Mouse (Mus musculus) hematopoietic stem cell, adult 5-6 weeks (primary cell): ENCODE measurements around the gene Nol10. TPM values are rescaled to one million over a fixed set of nuclear protein-coding genes. Genes with fewer than 3 reads are reported as not detected.

Experiments used
- ATAC-seq, 2 experiments: fragments of 125-278 bp in 1 of 2; replicated peaks in 1 of 2; 2 replicates each; pipeline ENCODE4 v1.8.0; 2016 to 2017; ENCODE audit warnings: inconsistent platforms in 2 of 2, mild to moderate bottlenecking in 2 of 2, moderate number of reproducible peaks in 2 of 2, low read depth in 1 of 2, moderate TSS enrichment in 1 of 2; ENCODE audit not compliant: low FRiP score in 2 of 2, poor library complexity in 2 of 2, severe bottlenecking in 2 of 2, insufficient read depth in 1 of 2, low TSS enrichment in 1 of 2
- total RNA-seq: library from RNA; stranded (forward); fragments of 172-1452, 232-1000 nt; gene quantifications from 2 replicates; pipeline ENCODE4 v1.2.3, GENCODE M21; 2017

Nol10 gene
- total RNA-seq, 1 experiment from 2014 or later = 13.2 TPM

DNA sequence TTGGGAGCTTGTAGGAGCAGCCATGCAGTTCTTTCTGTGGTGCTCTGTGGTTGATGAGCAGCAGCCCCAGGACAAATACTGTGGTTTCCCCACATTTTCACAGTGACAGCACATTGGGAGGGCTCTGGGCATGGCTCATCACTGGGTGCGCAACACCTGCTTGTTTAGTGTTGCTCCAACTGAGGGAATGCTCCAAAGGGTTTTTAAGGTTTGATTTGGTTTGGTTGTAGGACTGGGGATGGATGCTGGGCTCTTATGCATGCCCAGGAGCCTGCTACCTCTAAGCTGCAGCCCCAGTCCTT, 39.8 kb downstream of the Nol10 start:
- peak; percentile 14 to 50; a peak in 3 of 4 replicates for ATAC-seq

DNA sequence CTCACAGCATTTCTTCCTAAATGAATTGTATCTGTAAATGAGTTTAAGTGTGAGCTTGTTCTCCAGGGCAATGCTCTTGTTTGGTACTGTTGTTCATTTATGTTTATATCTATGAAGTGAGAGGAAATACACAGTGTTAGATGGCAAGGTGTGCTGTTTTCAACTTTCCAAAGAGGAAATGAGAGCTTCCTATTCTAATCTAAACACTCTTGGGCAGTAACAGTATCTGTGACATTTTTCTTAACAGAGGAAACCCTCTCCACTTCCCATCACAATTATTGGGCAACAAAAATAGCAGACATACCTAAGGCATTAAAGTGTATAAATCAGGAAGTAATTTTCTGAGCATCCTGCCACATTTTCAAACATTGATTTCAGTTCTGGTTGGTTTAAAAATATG, 41.8 kb downstream of the Nol10 start:
- ATAC-seq = 0 out of 4 replicates have a peak, but pooled peaks of 1 of the 2 experiments have one; percentile 22

DNA sequence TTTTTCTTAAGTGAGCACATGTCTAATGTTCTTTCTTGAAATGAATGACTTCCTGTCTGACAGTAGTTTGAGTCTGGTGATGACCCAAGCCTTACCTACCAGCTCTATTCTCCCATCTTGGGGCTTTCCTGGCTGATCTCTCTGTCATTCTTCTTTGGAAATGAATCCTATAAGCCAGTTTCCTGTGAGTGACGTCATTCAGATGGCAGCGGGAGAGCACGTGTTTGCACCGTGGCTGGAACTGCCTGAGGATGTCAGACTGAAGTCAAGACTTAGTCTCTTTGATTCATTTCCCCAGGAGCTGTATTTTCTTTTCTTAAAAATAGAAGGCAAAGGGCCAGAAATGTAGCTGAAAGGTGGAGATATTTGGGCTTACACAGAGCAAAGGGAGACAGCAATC, 42.3 kb downstream of the Nol10 start:
- no peak for ATAC-seq

DNA sequence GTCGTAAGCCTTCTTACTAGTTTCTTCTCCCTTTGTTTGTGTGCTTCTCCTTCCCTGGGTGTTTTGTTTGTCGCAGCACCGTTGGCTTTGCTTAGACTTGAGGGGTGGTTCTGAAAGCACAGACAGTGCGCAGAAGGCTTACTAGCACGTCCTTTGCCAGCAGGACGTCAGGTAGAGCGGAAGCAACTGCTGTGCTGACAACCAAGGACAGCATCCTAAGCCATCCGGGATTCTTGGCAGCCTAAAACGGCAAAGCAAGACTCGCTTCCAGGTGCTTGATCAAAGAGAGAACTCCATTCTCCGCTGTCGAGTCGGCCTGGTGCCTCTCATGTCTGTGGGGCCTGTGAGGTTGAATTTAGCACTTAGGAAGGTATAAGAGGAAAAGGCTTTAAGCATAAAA, 44.9 kb downstream of the Nol10 start:
- ATAC-seq = no peak

DNA sequence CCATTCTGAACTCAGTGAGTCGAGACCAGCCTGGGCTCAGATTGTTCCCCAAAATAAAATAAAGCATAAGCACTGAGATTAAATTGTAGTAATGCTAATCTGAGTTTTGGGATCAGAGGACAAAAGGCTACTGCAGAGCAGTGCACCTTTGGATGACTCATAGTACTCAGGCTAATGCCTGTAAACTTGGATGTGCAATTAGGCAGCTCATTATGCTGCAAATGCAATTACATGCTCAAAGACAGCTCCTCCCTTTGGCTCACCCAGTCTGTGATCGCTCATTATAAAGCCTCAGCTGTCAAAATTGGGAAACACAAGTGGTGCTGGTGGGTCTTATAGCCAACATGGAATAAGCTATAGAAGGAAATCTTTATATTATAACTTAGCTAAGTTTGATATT, 48.9 kb downstream of the Nol10 start:
- no peak for ATAC-seq

DNA sequence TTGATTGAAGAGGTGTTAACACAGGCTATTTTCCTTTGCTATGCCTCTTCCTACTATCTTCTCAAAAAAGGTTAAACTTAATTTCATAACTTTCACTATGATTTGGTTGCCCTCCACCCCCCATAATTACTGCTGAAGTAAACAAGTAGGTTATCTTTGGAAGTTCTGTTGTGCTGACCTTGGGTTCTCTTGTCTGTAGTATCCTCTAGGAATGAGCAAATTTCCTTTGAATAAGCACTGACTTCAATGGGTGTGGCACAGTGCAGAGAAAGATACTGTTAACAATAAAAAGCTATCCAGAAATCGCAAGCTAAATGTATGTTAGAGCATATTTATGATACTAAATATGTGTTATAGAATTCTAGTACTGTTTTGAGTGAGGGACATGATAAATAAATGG, 53.2 kb downstream of the Nol10 start:
- no peak for ATAC-seq

DNA sequence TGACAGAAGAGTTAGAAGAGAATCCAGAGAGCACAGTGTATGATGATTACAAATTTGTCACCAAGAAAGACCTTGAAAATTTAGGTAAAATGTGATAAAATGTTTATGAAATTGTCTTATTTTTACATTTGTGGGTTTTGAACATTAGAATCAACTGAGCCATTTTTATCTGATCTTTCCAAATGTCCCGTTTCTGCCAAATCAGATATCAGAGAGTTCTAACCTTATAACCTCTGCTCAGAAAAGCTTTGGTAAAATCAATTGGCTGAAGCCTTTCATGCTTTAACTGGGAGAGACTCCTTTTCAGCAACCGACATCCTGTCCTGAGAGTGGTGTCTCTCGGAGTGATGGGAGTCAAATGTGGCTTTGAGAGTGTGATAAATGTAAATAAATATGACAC, 53.9 kb downstream of the Nol10 start:
- no peak for ATAC-seq

DNA sequence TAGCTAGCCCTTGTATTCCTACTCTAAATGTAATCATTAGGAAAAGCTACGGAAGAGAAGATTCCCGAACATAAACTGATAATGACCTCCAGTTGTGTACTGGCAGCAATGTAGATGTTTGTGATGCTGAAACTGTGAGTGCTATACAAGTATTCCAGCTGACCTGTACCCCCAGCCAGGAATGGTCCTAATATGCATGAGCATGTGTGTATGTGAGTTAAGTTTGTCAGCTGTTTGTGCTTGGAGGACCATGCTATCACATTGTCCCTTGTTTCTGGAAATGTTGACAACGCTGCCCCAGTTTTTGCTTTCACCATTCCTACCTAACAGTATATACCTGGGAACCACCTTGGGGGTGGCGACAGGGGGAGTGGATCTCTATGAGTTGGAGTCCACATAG, 55.7 kb downstream of the Nol10 start:
- no peak for ATAC-seq

DNA sequence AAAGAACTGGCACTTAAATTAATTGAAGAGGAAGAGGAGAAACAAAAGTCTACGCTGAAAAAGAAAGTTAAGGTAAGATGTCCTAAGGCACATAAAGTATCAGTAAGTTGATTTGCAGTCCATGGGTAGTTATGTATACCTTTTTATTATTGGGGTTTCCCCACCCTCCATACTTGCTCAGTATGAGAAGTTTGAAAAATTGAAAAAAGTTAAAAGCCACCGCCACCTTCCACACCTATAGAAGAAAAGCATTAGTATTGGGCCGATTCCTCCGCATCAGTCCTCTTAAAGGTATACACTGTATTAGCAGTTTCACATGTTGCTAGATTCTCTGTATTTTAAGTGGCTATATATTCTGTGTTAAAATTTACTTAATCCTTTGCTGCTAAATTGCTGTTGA, 58.6 kb downstream of the Nol10 start:
- no peak for ATAC-seq

DNA sequence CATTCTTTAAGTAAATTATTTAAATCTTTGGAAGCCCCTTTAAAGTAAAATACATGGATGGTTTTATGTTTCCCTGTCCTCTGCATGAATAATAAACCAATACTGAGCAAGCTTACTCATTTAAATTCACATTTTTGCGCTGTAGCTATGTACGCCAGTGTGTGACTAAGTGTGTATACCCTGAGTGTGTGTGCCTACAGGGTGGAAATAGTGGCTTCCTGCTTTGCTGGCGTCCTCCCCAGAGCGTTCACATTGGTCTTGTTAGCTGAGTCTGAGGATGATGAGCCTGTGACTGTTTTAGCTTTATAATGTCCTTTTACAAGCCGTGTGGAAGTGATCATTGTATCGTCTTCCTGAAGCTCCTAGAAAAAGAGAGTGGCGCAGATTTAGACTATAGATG, 60.1 kb downstream of the Nol10 start:
- no peak for ATAC-seq

DNA sequence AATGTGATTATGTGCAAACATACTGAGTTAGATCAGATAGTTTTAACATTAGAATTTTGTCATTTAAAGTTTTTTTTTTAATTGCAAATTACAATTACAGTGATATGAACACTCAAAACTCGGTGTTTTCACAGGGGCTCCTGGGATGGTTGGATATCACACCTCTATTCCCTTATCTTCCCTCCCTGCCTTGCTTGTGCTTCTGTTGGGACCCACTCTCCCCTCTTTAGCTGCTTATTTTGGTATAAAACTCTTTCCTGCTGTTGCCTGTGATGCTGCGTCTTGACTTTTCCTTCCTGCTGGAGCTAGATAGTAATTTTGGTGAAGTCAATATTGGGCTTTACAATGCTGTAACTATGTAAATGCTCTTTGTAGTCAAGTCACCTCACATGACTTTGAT, 63.0 kb downstream of the Nol10 start:
- no peak for ATAC-seq

DNA sequence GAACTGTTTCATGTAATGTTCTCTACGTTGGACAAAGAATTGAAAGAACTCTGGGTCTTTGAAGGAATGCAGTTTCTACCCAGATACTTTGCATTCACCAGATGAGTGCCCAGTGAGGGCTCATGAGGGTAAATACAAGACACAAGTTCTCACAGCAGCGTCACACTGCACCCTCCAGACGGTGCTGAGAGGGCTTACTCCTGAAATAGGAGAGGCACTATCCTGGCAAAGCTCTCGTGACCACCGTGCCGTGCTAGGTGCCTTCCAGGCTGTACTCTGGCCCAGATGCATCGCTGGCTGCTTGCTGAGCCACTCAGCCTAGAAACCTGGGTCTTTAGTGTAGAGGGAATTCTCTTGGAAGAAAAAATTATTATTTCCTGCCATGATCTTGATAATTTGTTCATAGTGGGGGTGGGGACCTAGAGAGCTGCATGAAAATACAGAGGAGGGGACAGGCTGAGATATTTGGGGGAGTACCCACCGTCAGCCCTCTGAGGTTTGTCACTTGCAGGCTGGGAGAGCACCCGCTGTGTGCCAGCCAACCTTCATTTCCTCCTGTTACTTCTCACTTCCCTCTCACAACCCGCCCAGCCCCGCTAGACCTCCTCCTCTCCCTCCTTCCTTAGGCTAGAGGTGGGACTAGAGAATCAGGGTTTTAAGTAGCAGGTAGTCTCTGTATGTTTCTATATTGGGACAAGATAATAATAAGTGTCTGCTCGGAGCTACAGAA, 63.7 kb downstream of the Nol10 start:
- peak; percentile 94 to 95 for ATAC-seq

DNA sequence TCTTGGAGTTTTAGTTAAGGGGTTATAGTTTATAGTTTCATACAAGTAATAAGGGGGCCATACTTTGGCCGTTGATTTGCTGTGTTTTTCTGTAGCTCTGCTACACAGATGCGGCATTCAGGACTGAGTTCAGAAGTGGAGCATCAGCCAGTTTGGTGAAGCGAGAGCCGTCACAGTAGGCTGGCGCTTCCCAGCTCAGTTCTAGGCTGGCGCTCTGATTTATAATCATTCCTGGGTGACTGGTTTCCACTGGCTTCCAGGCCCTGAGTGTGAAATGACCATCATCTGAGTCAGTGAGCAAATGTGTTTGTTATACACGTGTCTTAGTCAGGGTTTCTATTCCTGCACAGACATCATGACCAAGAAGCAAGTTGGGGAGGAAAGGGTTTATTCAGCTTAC, 66.5 kb downstream of the Nol10 start:
- no peak for ATAC-seq

DNA sequence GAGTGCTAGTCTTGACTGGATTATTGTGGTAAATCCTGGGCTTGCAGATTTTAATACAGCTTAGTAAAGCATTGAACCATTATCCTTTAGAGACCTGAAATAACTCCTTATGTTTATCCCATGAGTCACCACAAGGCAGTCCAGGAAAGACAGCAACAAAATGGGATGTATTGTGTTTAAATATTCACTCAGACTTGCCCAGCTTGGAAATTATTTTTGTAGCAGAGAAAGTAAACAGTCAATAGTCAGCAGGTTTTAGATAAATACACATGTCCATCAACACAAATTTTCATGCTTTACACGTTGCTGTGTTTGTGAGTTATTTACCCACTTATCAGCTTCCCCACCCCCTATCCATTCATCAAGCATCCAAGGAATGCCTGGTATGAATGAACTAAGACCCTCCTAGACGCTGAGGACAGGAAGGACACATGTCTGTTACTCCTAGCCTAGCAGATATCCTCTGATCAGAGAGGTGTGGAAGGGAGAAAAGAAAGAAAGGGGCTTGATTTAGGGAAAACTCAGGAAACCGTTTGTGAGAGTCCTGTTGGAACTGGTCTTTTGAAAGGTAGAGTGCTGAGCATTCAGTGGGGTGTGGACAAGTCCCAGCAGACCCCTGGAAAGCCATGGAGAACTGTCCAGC, 72.0 kb downstream of the Nol10 start:
- no peak for ATAC-seq

DNA sequence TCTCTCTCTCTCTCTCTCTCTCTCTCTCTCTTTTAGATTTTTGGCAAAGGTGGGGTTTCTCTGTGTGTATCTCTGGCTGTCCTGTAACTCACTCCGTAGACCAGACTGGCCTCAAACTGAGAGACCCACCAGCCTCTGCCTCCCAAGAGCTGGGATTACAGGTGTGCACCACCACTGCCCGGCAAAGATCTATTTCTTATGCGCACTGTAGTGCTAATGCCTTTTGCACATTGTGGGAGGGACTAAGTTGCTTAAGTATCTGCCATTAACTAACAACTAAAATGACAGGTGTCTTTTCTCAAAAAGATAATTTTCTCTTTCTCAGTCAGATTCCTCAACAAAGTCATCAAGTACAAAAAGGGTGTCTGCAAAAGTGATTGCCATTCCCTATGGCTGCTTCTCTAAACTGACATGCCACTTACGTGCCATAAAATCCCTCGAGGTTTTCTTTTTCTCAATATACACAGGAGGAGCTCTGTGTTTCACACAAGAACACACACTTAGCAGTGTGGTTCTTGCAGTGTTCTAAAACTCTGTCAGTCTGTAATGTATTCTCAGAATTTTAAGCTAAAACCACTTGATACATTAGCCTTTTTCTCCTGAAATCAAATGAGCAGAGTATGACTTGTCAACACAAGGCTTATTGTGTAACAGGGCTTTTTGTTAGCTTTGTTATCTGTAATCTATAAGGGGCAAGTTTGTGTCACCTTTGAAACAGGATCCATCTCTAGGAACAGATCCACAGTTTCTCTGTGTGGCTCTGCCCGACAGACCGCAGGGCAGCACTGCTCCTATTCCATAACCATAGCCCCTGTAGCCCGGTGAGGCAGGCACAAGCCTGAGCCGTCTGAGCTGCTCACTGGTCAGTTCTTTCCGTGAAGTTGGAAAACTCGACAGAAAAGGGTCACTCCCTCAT, 77.3 kb downstream of the Nol10 start:
- ATAC-seq = no peak

DNA sequence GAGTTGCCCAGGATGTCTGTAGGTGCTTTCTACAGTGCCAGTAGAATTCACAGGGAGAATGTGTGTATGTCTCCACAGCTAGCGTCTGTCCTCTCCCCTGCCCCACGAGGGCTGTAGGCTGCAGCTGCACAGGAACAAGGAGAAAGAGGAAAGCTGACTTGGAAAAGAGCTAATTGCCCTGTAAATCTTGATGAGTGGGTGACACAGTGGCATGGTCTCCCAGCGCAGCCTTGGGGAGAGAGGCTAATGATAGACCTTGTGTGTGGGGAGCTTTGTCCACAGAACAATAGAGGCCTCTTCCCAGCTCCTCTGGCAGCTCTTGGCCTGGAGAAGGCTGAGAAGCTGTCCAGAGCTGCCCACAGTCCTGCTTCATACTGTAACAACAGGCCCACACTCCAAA, 78.5 kb downstream of the Nol10 start:
- ATAC-seq = no peak

DNA sequence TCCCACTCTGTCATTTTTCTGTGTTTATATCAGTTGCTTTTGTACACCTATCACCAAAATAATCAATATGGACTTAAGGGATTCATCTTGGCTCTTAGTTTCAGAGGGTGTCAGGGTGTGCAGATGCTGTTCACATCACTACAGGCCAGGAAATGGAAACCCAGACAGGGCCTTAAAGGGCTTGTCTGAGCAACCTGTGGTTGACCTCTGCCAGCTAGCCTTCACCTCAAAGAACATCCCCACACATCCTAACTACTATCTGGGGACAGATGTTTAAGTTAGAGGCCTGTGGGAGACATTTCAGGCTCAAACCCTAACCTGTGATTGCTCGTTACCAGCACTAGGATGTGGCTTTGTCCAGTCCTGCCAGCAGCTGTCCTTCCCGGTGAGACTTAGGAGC, 82.3 kb downstream of the Nol10 start:
- no peak for ATAC-seq

DNA sequence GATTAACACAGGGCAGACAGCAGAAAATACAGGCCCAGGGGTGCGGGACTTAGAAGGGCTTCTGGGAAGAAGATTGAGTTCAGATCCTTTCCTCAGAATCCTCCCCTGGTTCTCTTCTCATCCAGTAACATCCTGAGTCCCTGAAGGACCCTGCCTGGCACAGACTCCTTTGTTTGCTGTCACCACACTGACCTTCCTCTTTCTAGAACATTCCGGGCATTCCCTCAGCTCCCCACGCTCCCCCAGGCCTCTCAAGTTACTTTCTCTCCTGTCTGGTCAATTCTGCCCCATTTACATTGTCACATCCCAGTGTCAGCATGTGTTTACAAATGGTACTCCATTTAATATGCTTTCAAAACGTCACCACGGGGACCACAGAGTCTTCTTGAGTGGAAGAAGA, 82.9 kb downstream of the Nol10 start:
- no peak for ATAC-seq
